Mouse (Mus musculus): Measurements from ENCODE around the gene Mogs.

- TF ChIP-seq CTCF (IDR thresholded peaks at IDR 0.05; ENCODE audit: low read depth, low read length), result no peak
- TF ChIP-seq GATA1 (IDR thresholded peaks at IDR 0.05; ENCODE audit: borderline replicate concordance, low read length), result no peak
- no peak for TF ChIP-seq GATA2 (IDR thresholded peaks at IDR 0.05; ENCODE audit: borderline replicate concordance, low read depth, low read length)
Measured at GRCm38 (mm10) chr6:83136291-83136880, 21.1 kb downstream of the Mogs start.
